Mouse (Mus musculus) CH12F3 (cell line): ENCODE results near the gene Rcan2.

ENCODE experiments used
- in situ Hi-C: fragments of 300-500 bp; cut with MboI; formaldehyde crosslinking; loops from 2 replicates; pipeline ENCODE4 v1.14.3; 2020; ENCODE audit warnings: low sequenced_read_pairs

Rcan2 gene

GRCm38 (mm10) chr17:43801077-43801476 is at the start of gene Rcan2:
Gene Rcan2, plus strand, starts transcription at chr17:43801351.
- in situ Hi-C loops: no loop called here

- in situ Hi-C loops: no loop called here
Observed at GRCm38 (mm10) chr17:43752811-43753210, 48.3 kb upstream of the Rcan2 start.

- in situ Hi-C loops: no loop called here
Observed at GRCm38 (mm10) chr17:43754687-43755086, 46.5 kb upstream of the Rcan2 start.

- in situ Hi-C loops: no loop called here
Observed at GRCm38 (mm10) chr17:43758607-43759259, 42.4 kb upstream of the Rcan2 start.

GRCm38 (mm10) chr17:43784531-43784930 is 16.6 kb upstream of the Rcan2 start:
- in situ Hi-C loops: no loop called here

- in situ Hi-C loops: no loop called here
Observed at GRCm38 (mm10) chr17:43788222-43788621, 12.9 kb upstream of the Rcan2 start.

GRCm38 (mm10) chr17:43789376-43789775 is 11.8 kb upstream of the Rcan2 start:
- in situ Hi-C loops: no loop called here

GRCm38 (mm10) chr17:43791751-43792150 is 9.4 kb upstream of the Rcan2 start:
- in situ Hi-C loops: no loop called here

GRCm38 (mm10) chr17:43794731-43795280 is 6.3 kb upstream of the Rcan2 start:
- in situ Hi-C loops: no loop called here

- in situ Hi-C loops: no loop called here
Observed at GRCm38 (mm10) chr17:43801595-43802373, 633 bp downstream of the Rcan2 start.

- in situ Hi-C loops: no loop called here
Observed at GRCm38 (mm10) chr17:43802414-43802813, 1.3 kb downstream of the Rcan2 start.

- in situ Hi-C loops: no loop called here
Observed at GRCm38 (mm10) chr17:43803111-43803510, 2.0 kb downstream of the Rcan2 start.

GRCm38 (mm10) chr17:43803764-43804163 is 2.6 kb downstream of the Rcan2 start:
- in situ Hi-C loops: no loop called here

- in situ Hi-C loops: no loop called here
Observed at GRCm38 (mm10) chr17:43806841-43807240, 5.7 kb downstream of the Rcan2 start.

GRCm38 (mm10) chr17:43811453-43811852 is 10.3 kb downstream of the Rcan2 start:
- in situ Hi-C loops: no loop called here

GRCm38 (mm10) chr17:43815376-43815775 is 14.2 kb downstream of the Rcan2 start:
- in situ Hi-C loops: no loop called here

- in situ Hi-C loops: no loop called here
Observed at GRCm38 (mm10) chr17:43816480-43816879, 15.3 kb downstream of the Rcan2 start.

GRCm38 (mm10) chr17:43817171-43817570 is 16.0 kb downstream of the Rcan2 start:
- in situ Hi-C loops: no loop called here

GRCm38 (mm10) chr17:43818390-43818789 is 17.2 kb downstream of the Rcan2 start:
- in situ Hi-C loops: no loop called here

GRCm38 (mm10) chr17:43820904-43821303 is 19.8 kb downstream of the Rcan2 start:
- in situ Hi-C loops: no loop called here

- in situ Hi-C loops: no loop called here
Observed at GRCm38 (mm10) chr17:43822207-43822606, 21.1 kb downstream of the Rcan2 start.

GRCm38 (mm10) chr17:43822630-43823029 is 21.5 kb downstream of the Rcan2 start:
- in situ Hi-C loops: no loop called here
